Mouse (Mus musculus): Measurements from ENCODE around the gene Kcnma1.

DNA sequence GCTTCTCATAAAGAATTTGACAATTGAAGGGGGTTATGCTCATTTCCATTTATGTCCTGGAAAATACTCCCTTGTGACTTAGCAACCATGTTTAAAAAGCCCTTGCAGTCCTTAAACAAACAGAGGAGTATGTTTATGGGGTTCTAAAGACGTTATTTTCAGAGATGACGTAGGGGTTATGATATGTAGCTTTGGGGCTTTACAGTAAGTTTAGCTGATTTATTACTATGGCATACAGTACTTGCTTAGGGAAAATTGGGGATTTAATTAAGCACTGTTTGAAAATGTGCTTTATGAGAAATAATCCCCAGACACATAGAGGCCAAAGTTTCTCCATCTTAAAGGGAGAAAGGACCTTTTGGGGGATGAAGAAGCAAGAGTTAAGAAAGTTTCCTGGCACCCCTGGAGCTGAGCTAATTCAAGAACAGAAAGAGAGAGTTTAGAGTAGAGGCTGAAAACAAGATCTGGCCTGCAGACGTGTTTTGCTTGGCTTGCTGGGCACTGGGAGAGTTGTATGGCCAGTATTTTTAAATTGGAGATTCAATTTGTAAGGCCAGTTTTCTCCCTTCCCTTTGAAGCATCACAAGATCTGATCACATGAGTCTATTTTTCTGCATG is 376.1 kb downstream of the Kcnma1 start:
- no peak for TF ChIP-seq POLR2A (IDR thresholded peaks at IDR 0.05; ENCODE audit: low read depth, low read length)
- TF ChIP-seq CTCF (IDR thresholded peaks at IDR 0.05; ENCODE audit: extremely low read depth, insufficient read length, insufficient replicate concordance, low read depth, low read length): no peak
